Mouse (Mus musculus): Measurements from ENCODE around the gene Fam149b.

Fam149b gene

GRCm38 (mm10) chr14:20392326-20392725 lies 44.4 kb downstream of the Fam149b start:
- DNase-seq = no peak

GRCm38 (mm10) chr14:20393205-20393913 lies 45.4 kb downstream of the Fam149b start, which contains the start of gene Mrps16:
Mrps16 (minus strand) TSS chr14:20393634.
- DNase-seq = peak; percentile 96

GRCm38 (mm10) chr14:20397220-20397619 lies 49.3 kb downstream of the Fam149b start:
- no peak for DNase-seq

GRCm38 (mm10) chr14:20398864-20399263 lies 50.9 kb downstream of the Fam149b start:
- no peak for DNase-seq

- DNase-seq = no peak
Observed at GRCm38 (mm10) chr14:20400071-20400470, 52.1 kb downstream of the Fam149b start.

GRCm38 (mm10) chr14:20422257-20422656 lies 74.3 kb downstream of the Fam149b start:
- DNase-seq = no peak

GRCm38 (mm10) chr14:20423046-20423445 lies 75.1 kb downstream of the Fam149b start:
- no peak for DNase-seq

GRCm38 (mm10) chr14:20428593-20428992 lies 80.6 kb downstream of the Fam149b start:
- DNase-seq = no peak

- DNase-seq = no peak
Observed at GRCm38 (mm10) chr14:20429833-20430232, 81.9 kb downstream of the Fam149b start.

- DNase-seq = no peak
Observed at GRCm38 (mm10) chr14:20431726-20432125, 83.8 kb downstream of the Fam149b start.

GRCm38 (mm10) chr14:20432420-20432819 lies 84.5 kb downstream of the Fam149b start:
- no peak for DNase-seq

Measured in kidney, adult 11 months (tissue).